Mouse (Mus musculus) ES-Bruce4 (cell line): ENCODE data around the gene Cpn1. TPM values are rescaled to one million over a fixed set of nuclear protein-coding genes. Genes with fewer than 3 reads are reported as not detected.

Experiments
- H3K27ac ChIP-seq: 2 replicates; pipeline ENCODE4 v1.5.1; 2012; ENCODE audit warnings: low read length, inconsistent platforms; ENCODE audit not compliant: insufficient read depth
- H3K27me3 ChIP-seq: 2 replicates; pipeline ENCODE4 v1.6.1; 2012; ENCODE audit warnings: mild to moderate bottlenecking, low read length, inconsistent platforms; ENCODE audit not compliant: control insufficient read depth, poor library complexity, insufficient read depth, severe bottlenecking
- H3K36me3 ChIP-seq: 2 replicates; pipeline ENCODE4 v1.6.1; 2012; ENCODE audit warnings: inconsistent platforms, mild to moderate bottlenecking, low read length, moderate library complexity; ENCODE audit not compliant: control insufficient read depth, poor library complexity, insufficient read depth, severe bottlenecking
- H3K4me1 ChIP-seq: one replicate; pipeline ENCODE4 v1.8.1; 2011; ENCODE audit warnings: low read length; ENCODE audit not compliant: control insufficient read depth, insufficient read depth
- H3K4me3 ChIP-seq: 2 replicates; pipeline ENCODE4 v1.5.1; 2011; ENCODE audit warnings: low read depth, mild to moderate bottlenecking, low read length
- H3K9ac ChIP-seq: 2 replicates; pipeline ENCODE4 v1.6.1; 2012; ENCODE audit warnings: low read depth, mild to moderate bottlenecking, inconsistent platforms; ENCODE audit not compliant: poor library complexity, severe bottlenecking
- H3K9me3 ChIP-seq: replicated peaks from 2 replicates; pipeline ENCODE4 v1.6.1; 2012; ENCODE audit warnings: mild to moderate bottlenecking, low read length, inconsistent platforms; ENCODE audit not compliant: control insufficient read depth, poor library complexity, insufficient read depth, severe bottlenecking
- CTCF ChIP-seq: IDR thresholded peaks from one replicate; pipeline ENCODE4 v1.8.1; 2011; ENCODE audit warnings: low read depth, low read length
- EP300 ChIP-seq: IDR thresholded peaks from 2 replicates; pipeline ENCODE4 v1.6.1; 2011; ENCODE audit warnings: low read depth, low read length; ENCODE audit not compliant: insufficient read depth
- POLR2A ChIP-seq: IDR thresholded peaks from one replicate; pipeline ENCODE4 v1.8.1; 2011; ENCODE audit warnings: low read length; ENCODE audit not compliant: insufficient read depth
- polyA plus RNA-seq: library from polyadenylated mRNA; stranded (reverse); fragments of >200 nt; gene quantifications from 2 replicates; pipeline ENCODE4 v1.2.4, GENCODE M21; 2011; ENCODE audit warnings: low read depth; ENCODE audit not compliant: missing spikeins, insufficient read depth, insufficient read length

The Cpn1 gene
- polyA plus RNA-seq, 1 experiment, result 1.2 TPM

- Histone ChIP-seq H3K36me3 (no peaks in the 10 kb centered on the region), H3K4me3 (peak overlapping the region; percentile 2; the same call in 1 of the 2 replicates), H3K9me3 (no peaks in the 10 kb centered on the region), H3K27ac (no peak overlapping the region), H3K27me3 (no peaks in the 10 kb centered on the region), H3K4me1 (no peaks in the 10 kb centered on the region), H3K9ac (peak overlapping the region; percentile 2; the same call in 1 of the 2 replicates)
- no peak for TF ChIP-seq CTCF
- TF ChIP-seq POLR2A, result no peak
- no peak for TF ChIP-seq EP300
Measured at GRCm38 (mm10) chr19:44007186-44007585, 20.8 kb upstream of the Cpn1 start.

- Histone ChIP-seq H3K27me3 (no peaks in the 10 kb centered on the region; the same call in 1 of the 2 replicates), H3K27ac (no peak overlapping the region), H3K4me1 (no peaks in the 10 kb centered on the region), H3K4me3 (no peak overlapping the region), H3K36me3 (no peaks in the 10 kb centered on the region), H3K9ac (no peak overlapping the region), H3K9me3 (no peaks in the 10 kb centered on the region)
- no peak for TF ChIP-seq POLR2A
- no peak for TF ChIP-seq EP300
- no peak for TF ChIP-seq CTCF
Measured at GRCm38 (mm10) chr19:44005025-44005424, 18.7 kb upstream of the Cpn1 start.

- Histone ChIP-seq H3K4me1 (no peaks in the 10 kb centered on the region), H3K9ac (no peak overlapping the region), H3K27me3 (no peaks in the 10 kb centered on the region; the same call in 1 of the 2 replicates), H3K9me3 (no peaks in the 10 kb centered on the region), H3K4me3 (no peak overlapping the region), H3K27ac (no peak overlapping the region), H3K36me3 (no peaks in the 10 kb centered on the region)
- no peak for TF ChIP-seq POLR2A
- TF ChIP-seq CTCF, result no peak
- TF ChIP-seq EP300, result no peak
Measured at GRCm38 (mm10) chr19:44004261-44004660, 17.9 kb upstream of the Cpn1 start.

GRCm38 (mm10) chr19:44000720-44001119 lies 14.4 kb upstream of the Cpn1 start:
- H3K9ac ChIP-seq, result no peak overlapping the region

GRCm38 (mm10) chr19:44000061-44000460 lies 13.7 kb upstream of the Cpn1 start:
- Histone ChIP-seq H3K4me3 (no peak overlapping the region), H3K27ac (no peak overlapping the region), H3K36me3 (no peaks in the 10 kb centered on the region), H3K9ac (no peak overlapping the region), H3K4me1 (no peaks in the 10 kb centered on the region), H3K27me3 (no peaks in the 10 kb centered on the region; the same call in 1 of the 2 replicates), H3K9me3 (no peaks in the 10 kb centered on the region)
- no peak for TF ChIP-seq EP300
- TF ChIP-seq CTCF, result no peak
- no peak for TF ChIP-seq POLR2A

More at GRCm38 (mm10) chr19:44000720-44001119, 14.4 kb upstream of the Cpn1 start:
- Histone ChIP-seq H3K4me1 (no peaks in the 10 kb centered on the region), H3K27ac (no peak overlapping the region), H3K36me3 (no peaks in the 10 kb centered on the region), H3K27me3 (no peaks in the 10 kb centered on the region; the same call in 1 of the 2 replicates), H3K4me3 (no peak overlapping the region), H3K9me3 (no peaks in the 10 kb centered on the region)
- TF ChIP-seq EP300 (no peak), POLR2A (no peak), CTCF (no peak)

- H3K4me3 ChIP-seq, result no peak overlapping the region
Measured at GRCm38 (mm10) chr19:43998802-43999527, 12.6 kb upstream of the Cpn1 start.

More at GRCm38 (mm10) chr19:43998802-43999527, 12.6 kb upstream of the Cpn1 start:
- Histone ChIP-seq H3K9ac (no peak overlapping the region), H3K9me3 (no peaks in the 10 kb centered on the region), H3K36me3 (no peaks in the 10 kb centered on the region), H3K27ac (no peak overlapping the region), H3K4me1 (no peaks in the 10 kb centered on the region), H3K27me3 (no peaks in the 10 kb centered on the region; the same call in 1 of the 2 replicates)
- TF ChIP-seq POLR2A (no peak), CTCF (no peak), EP300 (no peak)
